Mouse (Mus musculus) intestine, embryonic 14.5 days (tissue): ENCODE data around the gene Hist1h2af. TPM values are rescaled to one million over a fixed set of nuclear protein-coding genes. Genes with fewer than 3 reads are reported as not detected.

Experiments
- ATAC-seq: fragments of 200-750 bp; cut with Nextera tagmentation; replicated peaks from 2 replicates; pipeline ENCODE4 v1.8.0; 2017; ENCODE audit warnings: low read depth, moderate number of reproducible peaks, moderate TSS enrichment, moderate library complexity; ENCODE audit not compliant: low FRiP score, low TSS enrichment
- DNase-seq: peaks from one replicate; pipeline ENCODE4 v3.0.0-alpha.2; 2018; ENCODE audit warnings: low spot score
- H3K27ac ChIP-seq: fragments of 300-500 bp; sonication (generic); 2 replicates; pipeline ENCODE4 v1.5.1; 2014; ENCODE audit warnings: low read depth, mild to moderate bottlenecking, control low read depth
- H3K27me3 ChIP-seq: fragments of 300-500 bp; sonication (generic); replicated peaks from 2 replicates; pipeline ENCODE4 v1.6.1; 2014; ENCODE audit warnings: low read length, control low read depth; ENCODE audit not compliant: control insufficient read depth, insufficient read depth
- H3K36me3 ChIP-seq: fragments of 300-500 bp; sonication (generic); 2 replicates; pipeline ENCODE4 v1.6.1; 2014; ENCODE audit warnings: low read length, control low read depth; ENCODE audit not compliant: control insufficient read depth, insufficient read depth
- H3K4me1 ChIP-seq: fragments of 300-500 bp; sonication (generic); replicated peaks from 2 replicates; pipeline ENCODE4 v1.6.1; 2014; ENCODE audit warnings: low read length, control low read depth, mixed read lengths; ENCODE audit not compliant: control insufficient read depth, insufficient read depth
- H3K4me2 ChIP-seq: fragments of 300-500 bp; sonication (generic); 2 replicates; pipeline ENCODE4 v1.6.1; 2014; ENCODE audit warnings: low read length
- H3K4me3 ChIP-seq: fragments of 300-500 bp; sonication (generic); 2 replicates; pipeline ENCODE4 v1.5.1; 2014; ENCODE audit warnings: low read depth, low read length, control low read depth, mixed read lengths
- H3K9ac ChIP-seq: fragments of 300-500 bp; sonication (generic); 2 replicates; pipeline ENCODE4 v1.6.1; 2014; ENCODE audit warnings: mild to moderate bottlenecking, low read length
- H3K9me3 ChIP-seq: fragments of 300-500 bp; sonication (generic); 2 replicates; pipeline ENCODE4 v1.6.1; 2016; ENCODE audit warnings: low read length, control low read depth; ENCODE audit not compliant: control insufficient read depth
- WGBS: fragments of 180-500 bp; shearing (Covaris S2); extraction: QIAGEN DNeasy Blood & Tissue Kit; methylation state at CpG from one replicate; pipeline ENCODE4 v1.1.7; 2014; 5-methylcytosine and 5-hydroxymethylcytosine counted together
- polyA plus RNA-seq: library from polyadenylated mRNA; unstranded; fragments of >200 nt; fragmentation: Nextera tagmentation; extraction: Ambion mirVana; gene quantifications from 2 replicates; pipeline ENCODE4 v1.2.1, GENCODE M21; 2014

Hist1h2af gene
- polyA plus RNA-seq, 1 experiment from 2014 or later, result 12.1 TPM

- ATAC-seq (no peak), DNase-seq (peak; percentile 85)
- no peak overlapping the region for H3K9ac ChIP-seq
- no peak overlapping the region for H3K27ac ChIP-seq
- peak overlapping the region; percentile 17; the same call in 1 of the 2 replicates for H3K4me3 ChIP-seq
- H3K9me3 ChIP-seq, result no peaks in the 10 kb centered on the region
- WGBS, result 11% methylated on average over 13 of the region's 13 CpGs
- no peaks in the 10 kb centered on the region for H3K36me3 ChIP-seq
- peak overlapping the region; percentile 51 for H3K4me2 ChIP-seq
- peaks cover 23% of the 10 kb centered on the region for H3K4me1 ChIP-seq
- no peaks in the 10 kb centered on the region for H3K27me3 ChIP-seq
Observed at GRCm38 (mm10) chr13:23506351-23506750, 27.4 kb upstream of the Hist1h2af start.

GRCm38 (mm10) chr13:23506819-23507515 is 26.7 kb upstream of the Hist1h2af start:
- 38% methylated on average over 14 of the region's 14 CpGs for WGBS
- H3K4me2 ChIP-seq, result peak overlapping the region; percentile 51; the same call in 1 of the 2 replicates
- no peak overlapping the region for H3K27ac ChIP-seq
- DNase-seq, result no peak
- no peaks in the 10 kb centered on the region for H3K36me3 ChIP-seq
- peaks cover 23% of the 10 kb centered on the region for H3K4me1 ChIP-seq
- H3K4me3 ChIP-seq, result no peak overlapping the region
- H3K9me3 ChIP-seq, result no peaks in the 10 kb centered on the region
- ATAC-seq, result no peak
- H3K9ac ChIP-seq, result no peak overlapping the region
- H3K27me3 ChIP-seq, result no peaks in the 10 kb centered on the region

- 23% methylated on average over 1 of the region's 1 CpGs for WGBS
- Histone ChIP-seq H3K27ac (peak overlapping the region; percentile 43; the same call in 1 of the 2 replicates), H3K9me3 (no peaks in the 10 kb centered on the region), H3K4me2 (peak overlapping the region; percentile 22; the same call in 1 of the 2 replicates), H3K9ac (no peak overlapping the region), H3K4me1 (peaks cover 19% of the 10 kb centered on the region), H3K36me3 (no peaks in the 10 kb centered on the region), H3K4me3 (no peak overlapping the region), H3K27me3 (no peaks in the 10 kb centered on the region)
- no peak for DNase-seq
- ATAC-seq, result peak; percentile 55; the same call in 1 of the 2 replicates
Observed at GRCm38 (mm10) chr13:23510127-23510526, 23.6 kb upstream of the Hist1h2af start.

GRCm38 (mm10) chr13:23513517-23513916 is 20.2 kb upstream of the Hist1h2af start:
- no peak for DNase-seq
- H3K4me3 ChIP-seq, result no peak overlapping the region
- no peak for ATAC-seq

GRCm38 (mm10) chr13:23515281-23515680 is 18.4 kb upstream of the Hist1h2af start:
- ATAC-seq (no peak), DNase-seq (no peak)
- 80% methylated on average over 5 of the region's 5 CpGs for whole genome bisulfite sequencing
- H3K4me2 ChIP-seq, result no peak overlapping the region
- H3K27ac ChIP-seq, result no peak overlapping the region
- H3K36me3 ChIP-seq, result no peaks in the 10 kb centered on the region
- H3K4me1 ChIP-seq, result peaks cover 10% of the 10 kb centered on the region
- H3K27me3 ChIP-seq, result no peaks in the 10 kb centered on the region
- no peaks in the 10 kb centered on the region for H3K9me3 ChIP-seq
- H3K9ac ChIP-seq, result no peak overlapping the region
- H3K4me3 ChIP-seq, result no peak overlapping the region

More at GRCm38 (mm10) chr13:23513517-23513916, 20.2 kb upstream of the Hist1h2af start:
- Histone ChIP-seq H3K27ac (no peak overlapping the region), H3K27me3 (no peaks in the 10 kb centered on the region), H3K36me3 (no peaks in the 10 kb centered on the region), H3K4me1 (peaks cover 14% of the 10 kb centered on the region), H3K9ac (no peak overlapping the region), H3K4me2 (no peak overlapping the region), H3K9me3 (no peaks in the 10 kb centered on the region)
- 76% methylated on average over 1 of the region's 1 CpGs for WGBS

GRCm38 (mm10) chr13:23515826-23516620 is 17.7 kb upstream of the Hist1h2af start:
- DNase-seq (peak; percentile 66), ATAC-seq (no peak)
- Histone ChIP-seq H3K9ac (peak overlapping the region; percentile 40), H3K27me3 (no peaks in the 10 kb centered on the region), H3K4me2 (peak overlapping the region; percentile 58), H3K27ac (no peak overlapping the region), H3K9me3 (no peaks in the 10 kb centered on the region), H3K36me3 (no peaks in the 10 kb centered on the region), H3K4me1 (0 out of 2 replicates have a peak, but pooled peaks cover 4% of the 10 kb centered on the region), H3K4me3 (peak overlapping the region; percentile 70)
- 49% methylated on average over 15 of the region's 15 CpGs for WGBS

GRCm38 (mm10) chr13:23516822-23517602 is 16.7 kb upstream of the Hist1h2af start:
- Histone ChIP-seq H3K36me3 (no peaks in the 10 kb centered on the region), H3K9ac (peak overlapping the region; percentile 48), H3K4me3 (peak overlapping the region; percentile 70), H3K27ac (peak overlapping the region; percentile 71; the same call in 1 of the 2 replicates), H3K4me1 (0 out of 2 replicates have a peak, but pooled peaks cover 4% of the 10 kb centered on the region), H3K27me3 (no peaks in the 10 kb centered on the region), H3K4me2 (peak overlapping the region; percentile 93), H3K9me3 (no peaks in the 10 kb centered on the region)
- ATAC-seq (peak; percentile 75), DNase-seq (peak; percentile 90)
- under 1% methylated on average over 19 of the region's 19 CpGs for WGBS
